Mouse (Mus musculus) embryo, embryonic 11.5 days (tissue): Measurements from ENCODE around the gene Fads1.

ENCODE experiments used
- DNase-seq: peaks from one replicate; pipeline ENCODE4 v3.0.0-alpha.2; 2012; ENCODE audit warnings: low read depth, low spot score

Gene Fads1

GRCm38 (mm10) chr19:10210885-10211284 is 28.2 kb downstream of the Fads1 start:
- DNase-seq, result no peak

- DNase-seq, result no peak
These were observed 31.2 kb downstream of the Fads1 start for GRCm38 (mm10) chr19:10213796-10214471.

- DNase-seq, result no peak
These were observed 33.4 kb downstream of the Fads1 start for GRCm38 (mm10) chr19:10216101-10216500.

- DNase-seq, result no peak
These were observed 36.4 kb downstream of the Fads1 start for GRCm38 (mm10) chr19:10219108-10219507.

GRCm38 (mm10) chr19:10219593-10219992 is 36.9 kb downstream of the Fads1 start:
- DNase-seq, result no peak

- DNase-seq, result no peak
These were observed 38.9 kb downstream of the Fads1 start for GRCm38 (mm10) chr19:10221585-10221984.

- no peak for DNase-seq
These were observed 40.0 kb downstream of the Fads1 start for GRCm38 (mm10) chr19:10222656-10223055.

- no peak for DNase-seq
These were observed 40.9 kb downstream of the Fads1 start for GRCm38 (mm10) chr19:10223561-10223960.

GRCm38 (mm10) chr19:10224637-10225453 is 42.2 kb downstream of the Fads1 start:
- DNase-seq, result no peak

- no peak for DNase-seq
These were observed 43.1 kb downstream of the Fads1 start for GRCm38 (mm10) chr19:10225767-10226166.

- peak; percentile 41 for DNase-seq
These were observed 48.3 kb downstream of the Fads1 start for GRCm38 (mm10) chr19:10231016-10231415.

- no peak for DNase-seq
These were observed 49.2 kb downstream of the Fads1 start for GRCm38 (mm10) chr19:10231871-10232270.

GRCm38 (mm10) chr19:10232327-10233017 is 49.8 kb downstream of the Fads1 start:
- no peak for DNase-seq

- no peak for DNase-seq
These were observed 53.3 kb downstream of the Fads1 start for GRCm38 (mm10) chr19:10235784-10236565.

- no peak for DNase-seq
These were observed 55.8 kb downstream of the Fads1 start for GRCm38 (mm10) chr19:10238477-10238876.

- DNase-seq, result no peak
These were observed 56.7 kb downstream of the Fads1 start for GRCm38 (mm10) chr19:10239419-10239818.

- no peak for DNase-seq
These were observed 57.4 kb downstream of the Fads1 start for GRCm38 (mm10) chr19:10239975-10240653.

- peak; percentile 73 for DNase-seq
These were observed 58.1 kb downstream of the Fads1 start, which contains the start of gene Myrf for GRCm38 (mm10) chr19:10240654-10241305. Gene Myrf, minus strand, starts transcription at chr19:10240748.

- no peak for DNase-seq
These were observed 60.2 kb downstream of the Fads1 start for GRCm38 (mm10) chr19:10242916-10243315.

- peak; percentile 27 for DNase-seq
These were observed 61.5 kb downstream of the Fads1 start for GRCm38 (mm10) chr19:10244183-10244582.
